Mouse (Mus musculus) midbrain, embryonic 15.5 days (tissue): ENCODE data around the gene Gimap7. TPM values are rescaled to one million over a fixed set of nuclear protein-coding genes. Genes with fewer than 3 reads are reported as not detected.

Experiments
- ATAC-seq: fragments of 200-750 bp; cut with Nextera tagmentation; replicated peaks from 2 replicates; pipeline ENCODE4 v1.8.0; 2017; ENCODE audit warnings: moderate TSS enrichment
- H3K27ac ChIP-seq: fragments of 300-500 bp; sonication (generic); 2 replicates; pipeline ENCODE4 v1.5.1; 2015; ENCODE audit warnings: mild to moderate bottlenecking, inconsistent platforms
- H3K27me3 ChIP-seq: fragments of 300-500 bp; sonication (generic); replicated peaks from 2 replicates; pipeline ENCODE4 v1.6.1; 2015; ENCODE audit warnings: inconsistent platforms
- H3K36me3 ChIP-seq: fragments of 300-500 bp; sonication (generic); replicated peaks from 2 replicates; pipeline ENCODE4 v1.6.1; 2015; ENCODE audit warnings: inconsistent platforms
- H3K4me1 ChIP-seq: fragments of 300-500 bp; sonication (generic); 2 replicates; pipeline ENCODE4 v1.6.1; 2015; ENCODE audit warnings: inconsistent platforms
- H3K4me2 ChIP-seq: fragments of 300-500 bp; sonication (generic); 2 replicates; pipeline ENCODE4 v1.6.1; 2015; ENCODE audit warnings: inconsistent platforms, mild to moderate bottlenecking, moderate library complexity
- H3K4me3 ChIP-seq: fragments of 300-500 bp; sonication (generic); 2 replicates; pipeline ENCODE4 v1.5.1; 2015; ENCODE audit warnings: mild to moderate bottlenecking, inconsistent platforms
- H3K9ac ChIP-seq: fragments of 300-500 bp; sonication (generic); 2 replicates; pipeline ENCODE4 v1.6.1; 2015; ENCODE audit warnings: mild to moderate bottlenecking, inconsistent platforms
- H3K9me3 ChIP-seq: fragments of 300-500 bp; sonication (generic); 2 replicates; pipeline ENCODE4 v1.6.1; 2016; ENCODE audit warnings: inconsistent platforms
- WGBS: fragments of 180-500 bp; shearing (Covaris S2); methylation state at CpG from one replicate; pipeline ENCODE4 v1.1.7; 2015; ENCODE audit warnings: mixed read lengths; 5-methylcytosine and 5-hydroxymethylcytosine counted together
- polyA plus RNA-seq: library from polyadenylated mRNA; unstranded; fragments of >200 nt; fragmentation: Nextera tagmentation; extraction: Ambion mirVana; gene quantifications from 2 replicates; pipeline ENCODE4 v1.2.1, GENCODE M21; 2015

Gene Gimap7
- polyA plus RNA-seq, 1 experiment from 2014 or later = not detected

DNA sequence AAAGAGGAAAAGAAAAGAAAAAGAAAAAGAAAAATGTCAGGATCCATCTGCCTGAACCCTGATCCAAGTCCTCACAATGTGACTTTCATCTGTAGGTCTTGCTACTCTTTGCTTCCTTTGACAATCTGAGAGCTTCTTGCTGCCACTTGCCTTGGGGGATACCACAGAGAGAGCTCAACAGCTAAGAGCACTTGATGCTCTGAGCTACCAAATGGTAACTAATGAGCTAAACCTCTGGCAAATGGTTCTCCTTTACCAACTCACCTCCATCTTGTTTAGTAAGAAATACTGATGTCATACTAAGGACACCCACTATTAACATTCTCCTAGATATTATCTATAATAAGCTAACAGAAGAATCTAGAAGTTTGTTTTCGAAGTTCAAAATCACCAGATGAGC lies 15.2 kb downstream of the Gimap7 start:
- WGBS = 96% methylated on average over 1 of the region's 1 CpGs

DNA sequence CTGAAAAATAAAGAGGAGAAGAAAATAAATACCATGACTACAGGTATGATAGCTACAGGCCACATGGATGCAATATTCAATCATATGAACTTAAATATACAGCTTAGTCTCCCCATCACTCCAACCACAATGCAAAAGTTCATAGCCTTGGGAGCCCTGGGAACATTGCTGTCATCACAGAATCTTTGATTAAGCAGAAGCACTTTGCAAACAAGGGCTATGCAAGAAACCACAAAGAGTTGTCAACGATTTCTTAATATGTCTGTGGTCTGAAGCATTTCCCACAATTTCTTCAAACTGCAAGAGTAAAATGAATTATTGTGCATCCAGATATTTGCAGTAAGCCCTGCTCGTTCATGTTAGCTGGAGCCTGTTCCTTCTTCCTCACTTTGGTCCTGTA lies 18.6 kb downstream of the Gimap7 start:
- Histone ChIP-seq H3K9me3 (no peaks in the 10 kb centered on the region), H3K27ac (no peak overlapping the region), H3K4me2 (no peak overlapping the region), H3K27me3 (peaks cover 10% of the 10 kb centered on the region), H3K4me1 (no peaks in the 10 kb centered on the region; the same call in 1 of the 2 replicates), H3K4me3 (no peak overlapping the region), H3K9ac (no peak overlapping the region), H3K36me3 (no peaks in the 10 kb centered on the region)
- no peak for ATAC-seq
- 88% methylated on average over 2 of the region's 2 CpGs for WGBS

More for the DNA sequence above, 15.2 kb downstream of the Gimap7 start:
- H3K27me3 ChIP-seq = no peaks in the 10 kb centered on the region
- no peaks in the 10 kb centered on the region for H3K4me1 ChIP-seq
- H3K36me3 ChIP-seq = no peaks in the 10 kb centered on the region
- no peak overlapping the region for H3K4me3 ChIP-seq
- no peak for ATAC-seq
- no peak overlapping the region for H3K4me2 ChIP-seq
- H3K9ac ChIP-seq = no peak overlapping the region
- H3K27ac ChIP-seq = no peak overlapping the region
- no peaks in the 10 kb centered on the region for H3K9me3 ChIP-seq

DNA sequence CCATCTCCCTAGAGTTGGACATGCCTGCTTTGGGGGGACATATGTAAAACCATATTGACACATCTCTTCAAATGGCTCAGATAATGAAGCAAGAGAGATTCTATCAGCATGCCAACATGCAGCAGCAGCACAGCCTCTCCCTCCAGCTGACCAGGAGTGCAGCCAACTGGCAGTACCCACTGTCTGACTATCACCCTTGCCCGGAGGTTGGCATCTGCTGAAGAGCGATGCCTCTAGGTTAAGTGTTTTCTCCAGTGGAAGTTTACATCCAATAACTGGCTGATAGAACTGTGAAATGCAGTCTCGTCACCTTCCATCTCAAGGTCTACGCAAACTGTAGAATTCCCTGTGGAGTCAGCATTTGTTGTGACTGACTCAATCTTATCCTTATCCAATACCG lies 19.3 kb downstream of the Gimap7 start:
- Histone ChIP-seq H3K4me2 (no peak overlapping the region), H3K27me3 (peaks cover 16% of the 10 kb centered on the region), H3K9me3 (no peaks in the 10 kb centered on the region), H3K27ac (no peak overlapping the region), H3K4me3 (no peak overlapping the region), H3K9ac (no peak overlapping the region), H3K36me3 (no peaks in the 10 kb centered on the region), H3K4me1 (peaks cover 5% of the 10 kb centered on the region; the same call in 1 of the 2 replicates)
- WGBS = 87% methylated on average over 5 of the region's 5 CpGs
- ATAC-seq = no peak

DNA sequence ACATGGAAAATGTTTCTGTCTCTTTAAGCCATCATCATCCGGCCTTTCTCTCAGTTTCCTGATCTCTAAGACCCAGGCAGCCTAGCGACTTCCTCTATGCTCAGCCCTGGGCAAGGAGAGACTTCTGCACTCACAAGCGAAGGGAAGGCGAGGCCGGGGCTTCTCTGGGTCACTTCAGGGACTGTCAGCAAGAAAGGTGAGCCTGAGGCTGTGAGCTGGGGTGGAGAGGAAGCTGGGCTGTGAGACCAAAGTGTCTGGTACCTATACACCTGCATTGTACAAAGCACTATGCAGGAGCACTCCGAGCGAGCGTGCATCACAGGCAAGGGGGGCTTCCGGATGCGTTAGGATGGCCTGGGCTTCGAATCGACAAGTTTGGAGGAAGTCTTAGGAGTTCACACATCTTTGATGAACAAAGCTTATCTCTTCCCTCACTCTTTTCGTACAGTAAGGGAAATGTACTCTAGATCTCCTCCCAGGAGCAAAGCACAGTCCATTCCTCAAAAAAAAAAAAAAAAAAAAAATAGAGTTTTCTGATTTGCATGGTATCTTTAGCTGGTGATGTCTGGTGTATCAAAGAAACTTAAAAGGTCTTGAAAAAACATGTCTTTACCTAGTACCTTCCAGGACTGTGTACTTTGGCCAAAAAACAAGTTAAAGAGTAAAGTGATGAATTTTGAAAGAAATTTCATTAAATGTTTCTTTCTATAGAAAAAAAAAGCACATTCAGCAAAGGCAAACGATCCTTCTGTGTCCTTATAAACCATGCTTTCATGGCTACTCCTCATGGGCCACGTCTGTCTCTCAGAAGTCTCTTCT lies 20.7 kb downstream of the Gimap7 start, which contains the start of gene Gimap1:
Gene Gimap1 (plus strand): TSS at position 94 of the 819 bp plus-strand sequence.
- ATAC-seq = no peak
- Histone ChIP-seq H3K4me2 (no peak within 1 kb of the TSS), H3K27ac (no peak within 1 kb of the TSS), H3K27me3 (peaks cover 26% of the 10 kb centered on the region), H3K4me1 (peaks cover 11% of the 10 kb centered on the region; the same call in 1 of the 2 replicates), H3K9me3 (no peaks in the 10 kb centered on the region), H3K9ac (no peak within 1 kb of the TSS), H3K36me3 (no peaks in the 10 kb centered on the region), H3K4me3 (no peak within 1 kb of the TSS)
- WGBS = 83% methylated on average over 15 of the region's 15 CpGs

DNA sequence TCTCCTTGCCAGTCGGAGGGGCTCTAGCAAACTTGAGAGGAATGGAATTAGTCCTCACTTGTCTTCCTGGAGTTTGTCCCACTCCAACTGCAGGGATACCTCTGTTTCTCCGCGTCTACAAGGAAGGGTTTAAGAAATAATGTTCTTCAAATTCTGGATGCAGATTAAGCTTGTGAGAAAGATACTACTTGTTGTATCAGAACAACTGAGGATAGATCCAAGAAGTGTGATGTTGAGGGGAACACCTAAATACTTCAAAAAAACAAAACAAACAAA lies 21.3 kb downstream of the Gimap7 start:
- ATAC-seq = no peak
- Histone ChIP-seq H3K4me3 (no peak overlapping the region), H3K4me1 (peaks cover 11% of the 10 kb centered on the region; the same call in 1 of the 2 replicates), H3K4me2 (no peak overlapping the region), H3K27ac (no peak overlapping the region), H3K36me3 (no peaks in the 10 kb centered on the region), H3K9me3 (no peaks in the 10 kb centered on the region), H3K9ac (no peak overlapping the region), H3K27me3 (peaks cover 27% of the 10 kb centered on the region)
- WGBS = 96% methylated on average over 3 of the region's 3 CpGs

DNA sequence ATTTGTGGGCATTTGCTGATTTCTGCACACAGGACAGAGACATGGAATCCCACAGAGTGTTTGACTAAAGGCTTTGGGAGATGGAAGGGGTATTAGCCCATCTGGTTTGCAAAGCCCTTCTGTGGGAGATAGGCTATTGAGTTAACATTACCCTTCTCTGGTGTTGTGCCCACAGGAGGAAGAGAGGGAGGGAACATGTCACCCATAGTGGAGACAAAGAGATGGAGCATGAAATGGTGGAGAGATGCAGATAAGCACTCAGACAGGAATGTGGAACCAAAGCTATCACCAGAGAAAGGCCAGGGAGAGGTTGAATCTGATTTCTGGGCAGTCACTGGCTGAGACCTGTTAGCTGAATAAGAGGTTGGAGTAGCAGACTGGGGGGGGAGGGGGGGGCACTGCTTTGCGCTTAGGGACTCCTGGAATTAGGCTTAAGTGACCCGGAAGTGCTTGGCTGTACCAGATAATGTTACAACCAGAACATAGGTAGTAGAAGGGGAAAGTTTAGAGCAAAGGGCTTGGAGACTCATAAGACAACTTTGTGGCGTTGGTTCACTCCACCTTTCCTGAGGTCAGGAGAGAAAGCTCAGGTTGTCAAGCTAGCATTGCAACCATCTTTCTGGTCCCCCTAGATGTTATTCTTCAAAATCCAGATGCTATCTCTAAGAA lies 22.2 kb downstream of the Gimap7 start:
- H3K36me3 ChIP-seq = no peaks in the 10 kb centered on the region
- H3K4me1 ChIP-seq = peaks cover 11% of the 10 kb centered on the region; the same call in 1 of the 2 replicates
- no peak overlapping the region for H3K9ac ChIP-seq
- H3K27ac ChIP-seq = no peak overlapping the region
- no peak overlapping the region for H3K4me3 ChIP-seq
- peaks cover 27% of the 10 kb centered on the region for H3K27me3 ChIP-seq
- no peak for ATAC-seq
- no peaks in the 10 kb centered on the region for H3K9me3 ChIP-seq
- WGBS = 88% methylated on average over 3 of the region's 3 CpGs
- H3K4me2 ChIP-seq = no peak overlapping the region

DNA sequence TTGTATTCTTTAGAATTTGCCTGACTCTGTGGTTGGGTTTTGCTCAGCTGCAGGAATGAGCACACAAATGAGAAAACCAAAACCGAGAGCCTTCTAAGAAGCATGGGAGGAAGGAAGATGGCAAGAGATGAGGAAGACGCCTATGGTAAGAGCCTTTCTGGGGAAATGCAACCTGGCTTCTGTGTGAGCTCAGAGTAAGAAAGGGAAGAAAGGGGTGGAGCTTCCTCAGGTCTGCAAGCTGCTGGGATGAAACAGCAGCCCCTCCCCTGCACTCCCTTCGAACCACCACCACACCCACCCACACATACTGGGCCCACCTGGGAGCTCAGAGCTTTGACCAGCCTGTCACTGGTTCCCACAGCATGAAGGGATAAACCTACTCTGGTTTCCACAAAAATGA lies 22.9 kb downstream of the Gimap7 start:
- no peak for ATAC-seq
- 36% methylated on average over 3 of the region's 3 CpGs for WGBS
- H3K27me3 ChIP-seq = peaks cover 27% of the 10 kb centered on the region
- no peak overlapping the region for H3K4me3 ChIP-seq
- no peak overlapping the region for H3K4me2 ChIP-seq
- H3K9ac ChIP-seq = no peak overlapping the region
- H3K4me1 ChIP-seq = peaks cover 11% of the 10 kb centered on the region; the same call in 1 of the 2 replicates
- no peaks in the 10 kb centered on the region for H3K36me3 ChIP-seq
- no peak overlapping the region for H3K27ac ChIP-seq
- H3K9me3 ChIP-seq = no peaks in the 10 kb centered on the region

DNA sequence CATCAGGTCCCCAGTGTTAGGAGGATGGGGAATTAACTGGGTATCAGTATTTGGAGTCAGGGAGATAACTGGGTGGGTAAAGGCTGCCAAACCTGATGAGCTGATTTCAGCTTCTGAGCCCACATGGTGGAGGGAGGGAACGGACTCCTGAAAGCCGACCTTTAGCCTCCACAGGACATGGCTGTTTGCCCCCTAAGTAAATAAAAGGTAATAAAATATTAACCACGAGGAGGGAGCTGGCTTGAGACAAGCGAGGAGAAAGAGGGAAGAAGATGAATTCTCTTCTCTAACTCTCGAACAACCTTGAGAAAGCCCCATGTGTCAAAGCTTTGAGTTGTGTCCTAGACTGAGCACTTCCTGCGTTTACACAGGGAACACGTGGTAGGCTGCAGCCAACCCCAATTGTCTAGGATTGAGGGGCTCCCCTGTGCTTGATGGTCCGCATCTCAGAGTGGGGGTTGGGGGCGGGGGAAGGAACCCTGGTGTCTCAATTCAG lies 23.3 kb downstream of the Gimap7 start:
- peaks cover 27% of the 10 kb centered on the region for H3K27me3 ChIP-seq
- ATAC-seq = peak; percentile 68; the same call in 1 of the 2 replicates
- no peaks in the 10 kb centered on the region for H3K9me3 ChIP-seq
- no peak overlapping the region for H3K9ac ChIP-seq
- H3K4me3 ChIP-seq = peak overlapping the region; percentile 50; the same call in 1 of the 2 replicates
- peak overlapping the region; percentile 92 for H3K4me2 ChIP-seq
- no peak overlapping the region for H3K27ac ChIP-seq
- WGBS = 34% methylated on average over 9 of the region's 9 CpGs
- peaks cover 11% of the 10 kb centered on the region; the same call in 1 of the 2 replicates for H3K4me1 ChIP-seq
- no peaks in the 10 kb centered on the region for H3K36me3 ChIP-seq

DNA sequence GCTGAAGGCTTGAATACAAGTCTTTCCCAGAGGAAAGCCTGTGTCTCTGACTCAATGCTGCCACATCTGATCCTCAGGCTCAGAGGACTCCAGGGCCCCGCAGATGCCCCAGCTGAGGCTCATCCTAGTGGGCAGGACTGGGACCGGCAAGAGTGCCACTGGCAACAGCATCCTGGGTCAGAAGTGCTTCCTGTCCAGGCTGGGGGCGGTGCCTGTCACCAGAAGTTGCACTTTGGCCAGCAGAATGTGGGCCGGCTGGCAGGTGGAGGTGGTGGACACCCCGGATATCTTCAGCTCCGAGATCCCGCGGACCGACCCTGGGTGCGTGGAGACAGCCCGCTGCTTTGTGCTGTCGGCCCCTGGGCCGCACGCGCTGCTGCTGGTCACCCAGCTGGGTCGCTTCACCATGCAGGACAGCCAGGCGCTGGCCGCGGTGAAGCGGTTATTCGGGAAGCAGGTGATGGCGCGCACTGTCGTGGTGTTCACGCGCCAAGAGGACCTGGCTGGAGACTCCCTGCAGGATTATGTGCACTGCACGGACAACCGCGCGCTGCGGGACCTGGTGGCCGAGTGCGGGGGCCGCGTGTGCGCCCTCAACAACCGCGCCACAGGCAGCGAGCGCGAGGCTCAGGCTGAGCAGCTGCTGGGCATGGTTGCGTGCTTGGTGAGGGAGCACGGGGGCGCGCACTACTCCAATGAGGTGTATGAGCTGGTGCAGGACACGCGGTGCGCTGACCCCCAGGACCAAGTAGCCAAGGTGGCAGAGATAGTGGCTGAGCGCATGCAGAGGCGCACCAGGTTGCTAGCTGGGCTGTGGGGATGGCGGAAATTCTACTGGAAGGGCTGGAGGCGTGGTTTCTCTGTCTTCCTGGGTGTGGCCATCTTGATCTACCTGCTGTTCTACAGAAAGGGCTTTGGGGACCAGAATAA lies 24.3 kb downstream of the Gimap7 start:
- WGBS = 4% methylated on average over 52 of the region's 52 CpGs
- Histone ChIP-seq H3K4me2 (peak overlapping the region; percentile 92), H3K4me3 (peak overlapping the region; percentile 50), H3K27me3 (peaks cover 27% of the 10 kb centered on the region), H3K9me3 (no peaks in the 10 kb centered on the region), H3K36me3 (no peaks in the 10 kb centered on the region), H3K9ac (peak overlapping the region; percentile 62), H3K27ac (peak overlapping the region; percentile 48; the same call in 1 of the 2 replicates), H3K4me1 (peaks cover 11% of the 10 kb centered on the region; the same call in 1 of the 2 replicates)
- peak; percentile 82 for ATAC-seq

DNA sequence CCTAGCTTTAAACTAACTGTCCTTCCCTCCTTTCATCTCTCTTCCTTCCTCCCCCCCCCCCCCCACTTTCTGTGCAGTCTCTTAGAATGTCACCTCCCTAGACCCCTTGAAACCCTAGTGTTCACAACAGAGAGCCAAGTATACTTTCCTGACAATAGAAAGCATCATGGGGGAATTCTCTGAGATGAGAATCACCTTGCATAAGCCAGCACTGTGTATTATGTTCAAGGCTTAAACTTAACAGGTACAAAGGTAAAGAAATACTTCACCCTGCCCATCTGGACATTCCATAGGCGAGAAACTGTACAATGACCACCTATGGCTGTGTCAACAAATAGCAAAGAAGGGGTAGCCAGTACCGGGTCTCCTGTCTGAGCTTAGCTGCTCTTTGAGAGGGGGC lies 27.1 kb downstream of the Gimap7 start:
- no peak for ATAC-seq
- Histone ChIP-seq H3K4me1 (peaks cover 11% of the 10 kb centered on the region; the same call in 1 of the 2 replicates), H3K27me3 (peaks cover 24% of the 10 kb centered on the region), H3K27ac (no peak overlapping the region), H3K4me3 (no peak overlapping the region), H3K4me2 (no peak overlapping the region), H3K36me3 (no peaks in the 10 kb centered on the region), H3K9ac (no peak overlapping the region), H3K9me3 (no peaks in the 10 kb centered on the region)
- 65% methylated on average over 2 of the region's 2 CpGs for WGBS

DNA sequence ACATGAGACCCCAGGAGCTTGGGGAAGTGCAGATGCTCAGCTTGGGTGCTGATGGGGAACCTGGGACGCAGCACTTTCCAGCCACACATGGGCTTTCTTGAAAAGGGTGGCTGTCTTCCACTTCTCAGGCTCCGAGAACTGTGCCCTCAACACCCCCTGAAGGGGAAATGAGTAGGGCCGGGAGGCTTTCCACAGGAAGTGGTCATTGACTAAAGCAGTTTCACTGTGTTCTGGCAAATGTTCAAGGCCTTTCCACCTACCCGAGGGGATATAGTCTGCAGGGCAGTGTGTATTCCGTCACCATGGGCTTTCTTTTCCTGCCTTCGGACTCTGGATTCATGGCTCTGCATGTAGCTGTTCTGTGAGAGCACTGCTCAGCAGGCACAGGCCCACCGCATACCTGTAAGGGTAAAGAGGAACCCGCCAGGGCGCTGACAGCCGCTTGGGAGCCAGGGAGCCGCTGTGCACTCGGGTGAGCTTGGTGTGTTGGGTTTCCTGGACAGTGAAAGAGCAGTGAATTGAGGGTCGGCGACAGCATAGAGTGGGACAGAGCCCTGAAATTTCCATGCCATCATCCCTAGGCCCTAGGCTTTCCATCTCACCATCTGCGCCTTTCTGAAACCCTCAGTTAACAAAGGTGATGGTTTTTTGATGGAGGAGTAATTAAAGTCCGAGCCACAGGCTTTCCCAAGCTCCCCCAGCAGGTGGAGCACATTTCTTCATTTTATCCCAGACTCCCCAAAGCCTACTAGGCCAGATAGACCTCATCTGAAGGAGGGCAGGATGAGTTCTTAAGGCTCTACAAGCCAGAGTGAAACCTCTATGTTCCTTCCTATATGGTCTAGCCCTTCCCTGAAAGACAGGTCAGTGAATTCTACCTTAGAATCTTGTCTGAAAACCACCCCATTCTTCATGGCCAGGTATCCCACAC lies 27.8 kb downstream of the Gimap7 start, which contains the start of gene Gimap5:
Gene Gimap5 (plus strand): TSS at position 239 of the 931 bp plus-strand sequence.
- 51% methylated on average over 16 of the region's 16 CpGs for whole genome bisulfite sequencing
- Histone ChIP-seq H3K4me2 (no peak within 1 kb of the TSS), H3K27me3 (peaks cover 20% of the 10 kb centered on the region), H3K4me3 (no peak within 1 kb of the TSS), H3K9me3 (no peaks in the 10 kb centered on the region), H3K4me1 (peaks cover 11% of the 10 kb centered on the region; the same call in 1 of the 2 replicates), H3K36me3 (no peaks in the 10 kb centered on the region), H3K9ac (no peak within 1 kb of the TSS), H3K27ac (no peak within 1 kb of the TSS)
- no peak for ATAC-seq
